Mouse (Mus musculus): ENCODE measurements around the gene Id2.

- TF ChIP-seq CTCF (IDR thresholded peaks at IDR 0.05; ENCODE audit: extremely low read depth, insufficient read depth, insufficient read length, insufficient replicate concordance) (no peak), POLR2A (IDR thresholded peaks at IDR 0.05; ENCODE audit: low read depth, low read length) (no peak)
Observed at GRCm38 (mm10) chr12:25073374-25073773, 23.6 kb downstream of the Id2 start.
